Mouse (Mus musculus): Measurements from ENCODE around the gene Tmc8. TPM values are rescaled to one million over a fixed set of nuclear protein-coding genes. Genes with fewer than 3 reads are reported as not detected.
"Not testable (repeated sequence)": the region's sequence is repeated elsewhere in the genome, so short reads cannot be mapped to it uniquely, and the experiment has no call there.

Gene Tmc8
- polyA plus RNA-seq, 1 experiment from 2014 or later = 1.4 TPM

GRCm38 (mm10) chr11:117800038-117800437 lies 18.2 kb downstream of the Tmc8 start:
- no peak overlapping the region for H3K9ac ChIP-seq (replicated peaks)
- 86% methylated on average over 7 of the region's 7 CpGs for WGBS
- no peaks in the 10 kb centered on the region for H3K9me3 ChIP-seq
- H3K36me3 ChIP-seq = no peaks in the 10 kb centered on the region
- no peaks in the 10 kb centered on the region for H3K4me1 ChIP-seq (replicated peaks)
- H3K4me2 ChIP-seq (replicated peaks) = no peak overlapping the region
- no peaks in the 10 kb centered on the region for H3K27me3 ChIP-seq
- no peak overlapping the region for H3K27ac ChIP-seq
- no peak for ATAC-seq
- no peak overlapping the region for H3K4me3 ChIP-seq (replicated peaks)

- ATAC-seq = no peak
Observed at GRCm38 (mm10) chr11:117801650-117802049, 19.8 kb downstream of the Tmc8 start.

GRCm38 (mm10) chr11:117803166-117803688 lies 21.4 kb downstream of the Tmc8 start:
- Histone ChIP-seq H3K9ac (replicated peaks) (no peak overlapping the region), H3K4me1 (replicated peaks) (no peaks in the 10 kb centered on the region), H3K27ac (no peak overlapping the region), H3K4me2 (replicated peaks) (no peak overlapping the region), H3K9me3 (no peaks in the 10 kb centered on the region), H3K27me3 (no peaks in the 10 kb centered on the region), H3K4me3 (replicated peaks) (no peak overlapping the region), H3K36me3 (no peaks in the 10 kb centered on the region)
- no peak for ATAC-seq
- WGBS = 92% methylated on average over 3 of the region's 3 CpGs

More at GRCm38 (mm10) chr11:117801650-117802049, 19.8 kb downstream of the Tmc8 start:
- H3K9ac ChIP-seq (replicated peaks) = no peak overlapping the region
- H3K4me2 ChIP-seq (replicated peaks) = no peak overlapping the region
- H3K9me3 ChIP-seq = no peaks in the 10 kb centered on the region
- H3K27me3 ChIP-seq = no peaks in the 10 kb centered on the region
- no peaks in the 10 kb centered on the region for H3K36me3 ChIP-seq
- 80% methylated on average over 7 of the region's 7 CpGs for WGBS
- H3K4me1 ChIP-seq (replicated peaks) = no peaks in the 10 kb centered on the region
- no peak overlapping the region for H3K27ac ChIP-seq
- H3K4me3 ChIP-seq (replicated peaks) = no peak overlapping the region

GRCm38 (mm10) chr11:117806781-117807180 lies 24.9 kb downstream of the Tmc8 start:
- no peak overlapping the region for H3K9ac ChIP-seq (replicated peaks)
- WGBS = 97% methylated on average over 6 of the region's 6 CpGs
- H3K27ac ChIP-seq = no peak overlapping the region
- H3K4me3 ChIP-seq (replicated peaks) = no peak overlapping the region
- H3K4me1 ChIP-seq (replicated peaks) = peaks cover 24% of the 10 kb centered on the region
- H3K4me2 ChIP-seq (replicated peaks) = no peak overlapping the region
- H3K27me3 ChIP-seq = peaks cover 23% of the 10 kb centered on the region
- no peak for ATAC-seq
- H3K9me3 ChIP-seq = no peaks in the 10 kb centered on the region
- no peaks in the 10 kb centered on the region for H3K36me3 ChIP-seq

GRCm38 (mm10) chr11:117809407-117810311 lies 27.8 kb downstream of the Tmc8 start, which contains the start of the genes Gm20708 and Syngr2:
Gm20708 (plus strand) TSS chr11:117809668.
Syngr2 (plus strand) TSS chr11:117809668.
- H3K27ac ChIP-seq = no peak within 1 kb of the TSS; the same call in 1 of the 2 replicates
- H3K27me3 ChIP-seq = peaks cover 23% of the 10 kb centered on the region
- peak; percentile 77 for ATAC-seq
- peak within 1 kb of the TSS; percentile 93 for H3K4me2 ChIP-seq (replicated peaks)
- WGBS = under 1% methylated on average over 75 of the region's 75 CpGs
- no peaks in the 10 kb centered on the region for H3K9me3 ChIP-seq
- peaks cover 24% of the 10 kb centered on the region for H3K4me1 ChIP-seq (replicated peaks)
- H3K36me3 ChIP-seq = peaks cover 14% of the 10 kb centered on the region
- H3K4me3 ChIP-seq (replicated peaks) = peak within 1 kb of the TSS; percentile 61
- peak within 1 kb of the TSS; percentile 65 for H3K9ac ChIP-seq (replicated peaks)

GRCm38 (mm10) chr11:117810401-117811046 lies 28.6 kb downstream of the Tmc8 start:
- Histone ChIP-seq H3K4me3 (replicated peaks) (peak overlapping the region; percentile 61), H3K27me3 (peaks cover 23% of the 10 kb centered on the region), H3K36me3 (peaks cover 14% of the 10 kb centered on the region), H3K27ac (no peak overlapping the region; the same call in 1 of the 2 replicates), H3K9me3 (no peaks in the 10 kb centered on the region), H3K9ac (replicated peaks) (peak overlapping the region; percentile 65), H3K4me2 (replicated peaks) (peak overlapping the region; percentile 93), H3K4me1 (replicated peaks) (peaks cover 24% of the 10 kb centered on the region)
- under 1% methylated on average over 21 of the region's 21 CpGs for WGBS
- ATAC-seq = peak; percentile 84

GRCm38 (mm10) chr11:117813867-117814266 lies 32.0 kb downstream of the Tmc8 start:
- Histone ChIP-seq H3K27me3 (peaks cover 17% of the 10 kb centered on the region), H3K9me3 (no peaks in the 10 kb centered on the region), H3K36me3 (peaks cover 33% of the 10 kb centered on the region), H3K9ac (replicated peaks) (no peak overlapping the region), H3K27ac (no peak overlapping the region), H3K4me2 (replicated peaks) (no peak overlapping the region), H3K4me3 (replicated peaks) (no peak overlapping the region), H3K4me1 (replicated peaks) (peaks cover 24% of the 10 kb centered on the region)
- ATAC-seq = no peak
- 83% methylated on average over 5 of the region's 5 CpGs for WGBS

GRCm38 (mm10) chr11:117814704-117815366 lies 33.0 kb downstream of the Tmc8 start:
- Histone ChIP-seq H3K4me2 (replicated peaks) (no peak overlapping the region), H3K9ac (replicated peaks) (no peak overlapping the region), H3K27me3 (peaks cover 7% of the 10 kb centered on the region), H3K36me3 (peaks cover 35% of the 10 kb centered on the region), H3K4me3 (replicated peaks) (no peak overlapping the region), H3K4me1 (replicated peaks) (peaks cover 19% of the 10 kb centered on the region), H3K9me3 (no peaks in the 10 kb centered on the region), H3K27ac (no peak overlapping the region)
- ATAC-seq = no peak
- 92% methylated on average over 6 of the region's 6 CpGs for WGBS

- not testable (repeated sequence) for H3K9me3 ChIP-seq; H3K4me3 ChIP-seq (replicated peaks); H3K9ac ChIP-seq (replicated peaks); H3K4me2 ChIP-seq (replicated peaks); ATAC-seq; H3K27me3 ChIP-seq; H3K27ac ChIP-seq; H3K4me1 ChIP-seq (replicated peaks)
- peaks cover 35% of the 10 kb centered on the region for H3K36me3 ChIP-seq
- 85% methylated on average over 9 of the region's 9 CpGs for WGBS
Observed at GRCm38 (mm10) chr11:117815850-117816249, 34.0 kb downstream of the Tmc8 start.

- peaks cover 35% of the 10 kb centered on the region for H3K36me3 ChIP-seq
- H3K27me3 ChIP-seq = no peaks in the 10 kb centered on the region
Observed at GRCm38 (mm10) chr11:117816389-117816996, 34.6 kb downstream of the Tmc8 start.

GRCm38 (mm10) chr11:117819095-117819494 lies 37.2 kb downstream of the Tmc8 start:
- no peak overlapping the region for H3K4me2 ChIP-seq (replicated peaks)
- peaks cover 7% of the 10 kb centered on the region for H3K4me1 ChIP-seq (replicated peaks)
- no peaks in the 10 kb centered on the region for H3K27me3 ChIP-seq
- H3K9me3 ChIP-seq = no peaks in the 10 kb centered on the region
- H3K36me3 ChIP-seq = peaks cover 36% of the 10 kb centered on the region
- H3K4me3 ChIP-seq (replicated peaks) = no peak overlapping the region
- H3K27ac ChIP-seq = no peak overlapping the region
- 64% methylated on average over 8 of the region's 8 CpGs for WGBS
- H3K9ac ChIP-seq (replicated peaks) = no peak overlapping the region
- no peak for ATAC-seq

More at GRCm38 (mm10) chr11:117816389-117816996, 34.6 kb downstream of the Tmc8 start:
- no peak for ATAC-seq
- Histone ChIP-seq H3K9me3 (no peaks in the 10 kb centered on the region), H3K4me2 (replicated peaks) (no peak overlapping the region), H3K4me3 (replicated peaks) (no peak overlapping the region), H3K9ac (replicated peaks) (no peak overlapping the region), H3K4me1 (replicated peaks) (peaks cover 4% of the 10 kb centered on the region), H3K27ac (no peak overlapping the region)
- 90% methylated on average over 12 of the region's 13 CpGs for WGBS

All from midbrain, embryonic 13.5 days (tissue).